Mouse (Mus musculus): ENCODE measurements at regions not wholly inside any gene's neighbourhood (a gene's known extent, or its start where the extent isn't known, plus 50 kb on each side); places are given as distances from the start of the nearest gene placed in this dataset.

DNA sequence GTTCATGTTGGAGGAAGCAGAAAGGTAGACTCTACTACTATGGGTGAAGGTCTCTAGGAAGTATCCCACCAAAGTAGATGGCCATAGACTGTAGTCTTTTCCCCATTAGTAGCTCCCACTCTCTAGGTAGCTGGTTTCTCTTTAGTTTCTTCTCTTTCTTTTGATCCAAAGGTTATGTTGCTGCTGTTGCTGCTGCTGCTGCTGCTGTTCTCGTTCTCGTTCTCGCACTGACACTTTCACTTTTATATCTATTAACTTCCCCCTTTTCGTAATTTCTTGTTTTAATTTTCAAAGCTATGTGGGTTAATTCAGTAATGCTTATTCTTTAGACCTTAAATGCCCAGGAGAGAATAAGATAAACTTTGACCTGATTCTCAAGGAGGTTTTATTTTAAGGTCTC is 58.3 kb downstream of the Tmem100 start:
- intact Hi-C loops (cut with DNase I), result no loop called here
- no peak for DNase-seq

DNA sequence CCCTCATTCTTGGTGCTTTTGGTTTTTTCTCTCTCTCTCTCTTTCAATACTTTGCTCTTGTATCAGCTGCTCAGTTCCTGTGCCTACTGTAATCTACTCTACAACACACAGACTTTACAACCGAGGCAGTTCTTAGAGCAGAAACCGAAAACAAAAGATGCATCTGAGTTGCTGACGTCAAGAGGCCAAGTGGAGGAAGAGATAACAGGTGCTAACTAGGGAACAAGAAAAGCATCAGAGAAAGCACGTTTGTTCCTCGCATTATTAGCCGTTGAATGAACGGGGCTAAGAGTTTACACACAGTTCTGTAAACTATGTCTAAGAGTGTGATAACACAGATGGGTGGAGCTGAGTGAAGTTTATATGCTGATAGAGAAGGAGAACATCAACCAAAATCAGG is 63.9 kb downstream of the Tmem100 start:
- intact Hi-C loops (cut with DNase I), result no loop called here
- DNase-seq, result no peak

DNA sequence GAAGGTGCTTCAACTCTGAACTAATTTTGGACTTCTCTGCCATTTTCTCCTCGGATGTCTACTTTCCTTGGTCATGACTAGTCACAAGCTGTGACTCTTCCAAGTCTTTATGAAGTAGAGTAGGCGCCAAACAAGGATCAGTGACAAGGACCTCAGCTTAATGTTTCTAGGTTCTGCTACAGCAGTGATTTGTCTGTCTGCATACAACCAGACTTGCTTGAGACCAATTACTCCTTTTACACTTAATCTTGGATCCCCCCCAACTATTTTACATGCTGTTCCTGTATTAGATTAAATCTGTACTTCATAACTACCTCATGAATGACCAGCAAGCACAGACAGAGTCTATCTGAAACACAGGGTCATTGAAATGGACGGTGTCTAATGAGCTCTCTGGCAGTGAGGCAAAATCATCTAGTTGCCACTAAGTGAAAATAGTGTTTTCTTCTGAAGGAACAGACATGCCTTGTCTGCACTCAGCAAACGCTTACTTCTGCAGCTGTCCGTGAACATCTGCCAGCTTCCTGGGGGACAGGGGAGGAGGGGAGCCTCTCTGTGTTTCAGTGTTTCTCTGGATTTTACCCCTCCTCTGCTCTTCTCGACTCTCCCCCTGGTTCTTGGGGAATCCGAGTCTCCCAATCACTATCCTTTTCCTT is 64.7 kb downstream of the Tmem100 start:
- intact Hi-C loops (cut with DNase I), result no loop called here
- DNase-seq, result peak in 1 of 2 experiments; percentile 14

DNA sequence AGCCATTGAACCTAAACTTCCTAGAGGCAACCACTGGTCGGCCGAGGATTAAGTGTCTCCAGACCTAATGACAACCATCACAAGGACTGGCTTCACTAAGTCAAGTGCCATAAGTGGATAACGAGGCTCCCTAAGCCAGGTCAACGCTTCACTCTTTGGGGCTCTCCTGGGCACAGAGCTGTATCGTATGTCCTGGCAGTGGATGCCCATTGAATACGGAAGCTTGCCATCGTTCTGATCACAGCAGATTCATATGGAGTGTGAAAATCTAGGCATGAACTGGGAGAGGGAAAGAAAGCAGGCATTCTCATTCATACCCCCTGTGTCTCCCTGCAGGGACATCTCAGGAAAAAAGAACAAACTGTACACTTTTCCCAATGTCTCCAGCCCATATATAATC is 68.3 kb downstream of the Tmem100 start:
- no peak for DNase-seq
- intact Hi-C loops (cut with DNase I), result no loop called here

DNA sequence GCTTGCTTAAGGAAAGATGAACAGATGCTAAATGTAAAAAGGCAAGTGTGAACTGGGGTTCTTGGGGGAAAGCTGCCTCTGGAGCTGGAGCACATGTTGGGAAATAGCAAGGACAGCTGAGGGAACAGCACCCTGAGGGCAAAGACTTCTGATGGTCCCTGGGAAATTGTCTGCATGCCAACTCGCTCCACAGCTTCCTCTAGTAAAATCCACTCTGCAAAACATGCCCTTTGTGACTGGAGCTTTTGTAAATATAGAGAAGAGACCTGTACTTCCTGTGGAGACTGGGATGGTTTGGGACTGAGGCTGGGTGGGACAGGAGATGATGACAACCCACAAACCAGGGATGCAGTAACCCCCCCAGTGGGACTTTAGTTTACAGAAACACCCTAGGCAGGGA is 69.0 kb downstream of the Tmem100 start:
- intact Hi-C loops (cut with DNase I), result no loop called here
- no peak for DNase-seq

GRCm38 (mm10) chr11:90100161-90100560 is 70.0 kb downstream of the Tmem100 start:
- DNase-seq, result no peak
- intact Hi-C loops (cut with DNase I), result loop anchor here (2.0 kb wide), 1 partner anchor 61 kb away; no protein-coding TSS in a partner anchor

GRCm38 (mm10) chr11:90101284-90101683 is 71.1 kb downstream of the Tmem100 start:
- intact Hi-C loops (cut with DNase I), result loop anchor here (2.0 kb wide), 1 partner anchor 62 kb away; no protein-coding TSS in a partner anchor
- DNase-seq, result peak; percentile 71 to 81

GRCm38 (mm10) chr11:90106063-90106798 is 76.1 kb downstream of the Tmem100 start:
- peak in 1 of 2 experiments; percentile 45 for DNase-seq
- intact Hi-C loops (cut with DNase I), result loop anchor here (5.0 kb wide), 1 partner anchor 61 kb away; no protein-coding TSS in a partner anchor

DNA sequence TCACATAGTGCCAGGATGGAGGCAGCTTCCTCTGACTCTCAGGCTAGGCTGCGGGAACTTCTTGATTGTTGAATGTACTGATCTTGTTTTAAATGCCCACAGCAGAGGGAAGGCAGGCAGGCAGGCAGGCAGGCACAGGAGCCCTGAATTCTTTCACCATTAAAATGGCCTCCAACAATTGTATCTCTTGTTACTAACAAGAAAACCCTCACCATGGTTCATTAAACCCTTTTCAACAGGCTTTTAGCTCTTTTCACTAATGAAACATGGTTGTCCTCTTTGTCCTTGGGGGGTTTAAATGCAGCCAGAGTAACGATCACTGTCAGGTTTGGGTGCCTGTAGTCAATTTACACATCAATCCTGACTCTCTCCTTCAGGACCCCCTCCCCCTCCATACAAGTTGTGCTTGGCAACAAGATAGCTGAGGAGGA is 77.8 kb upstream of the Gm45716 start:
- intact Hi-C loops (cut with DNase I), result loop anchor here (5.0 kb wide), 1 partner anchor 58 kb away; no protein-coding TSS in a partner anchor
- no peak for DNase-seq

- DNase-seq, result no peak
- intact Hi-C loops (cut with DNase I), result no loop called here
These were observed 77.3 kb upstream of the Gm45716 start for GRCm38 (mm10) chr11:90110170-90110569.

GRCm38 (mm10) chr11:90112174-90112573 is 75.3 kb upstream of the Gm45716 start:
- no peak for DNase-seq
- intact Hi-C loops (cut with DNase I), result no loop called here

GRCm38 (mm10) chr11:90116676-90117663 is 70.5 kb upstream of the Gm45716 start:
- no peak for DNase-seq
- intact Hi-C loops (cut with DNase I), result no loop called here

- intact Hi-C loops (cut with DNase I), result no loop called here
- no peak for DNase-seq
These were observed 69.7 kb upstream of the Gm45716 start for GRCm38 (mm10) chr11:90117664-90118295.

DNA sequence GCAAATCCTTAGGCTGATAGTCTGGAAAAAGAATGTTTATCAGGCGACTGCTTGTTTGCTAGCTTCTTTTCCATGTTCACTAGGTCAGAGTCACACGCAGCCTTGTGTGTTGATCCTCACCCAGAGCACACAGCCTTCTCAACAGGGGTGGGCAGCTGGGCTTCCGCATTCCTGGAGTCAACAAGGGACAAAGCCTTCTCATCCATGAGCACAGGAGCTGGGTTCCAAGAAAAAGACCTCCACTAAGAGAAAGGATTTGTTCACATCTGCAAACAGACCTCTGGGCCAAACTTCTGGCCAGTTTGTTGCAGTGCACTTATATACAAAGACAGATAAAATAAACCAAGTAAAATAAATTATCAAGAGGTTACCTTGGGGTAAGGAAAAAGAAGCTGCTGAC is 65.6 kb upstream of the Gm45716 start:
- intact Hi-C loops (cut with DNase I), result no loop called here
- no peak for DNase-seq

GRCm38 (mm10) chr11:90122709-90123108 is 64.8 kb upstream of the Gm45716 start:
- intact Hi-C loops (cut with DNase I), result no loop called here
- no peak for DNase-seq

DNA sequence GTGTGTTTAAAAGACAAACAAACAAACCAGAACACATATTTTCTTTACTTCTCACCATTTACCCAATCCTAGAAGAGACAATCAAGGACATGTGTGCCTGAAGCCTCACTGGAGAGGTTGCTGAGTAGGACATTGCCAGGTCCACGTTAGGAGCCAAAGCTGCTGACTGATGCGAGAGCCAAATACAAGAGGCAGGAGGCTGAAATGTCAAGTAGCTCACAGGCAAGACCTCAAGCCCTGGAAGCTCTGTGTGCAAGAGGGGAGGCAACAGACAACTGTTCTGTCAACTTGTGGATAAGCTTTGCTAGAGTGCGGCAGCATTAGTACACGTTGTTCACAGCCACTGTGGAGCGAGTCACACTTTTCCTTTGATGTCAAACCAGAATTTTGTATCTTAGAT is 63.6 kb upstream of the Gm45716 start:
- intact Hi-C loops (cut with DNase I), result no loop called here
- DNase-seq, result peak; percentile 69 to 78

DNA sequence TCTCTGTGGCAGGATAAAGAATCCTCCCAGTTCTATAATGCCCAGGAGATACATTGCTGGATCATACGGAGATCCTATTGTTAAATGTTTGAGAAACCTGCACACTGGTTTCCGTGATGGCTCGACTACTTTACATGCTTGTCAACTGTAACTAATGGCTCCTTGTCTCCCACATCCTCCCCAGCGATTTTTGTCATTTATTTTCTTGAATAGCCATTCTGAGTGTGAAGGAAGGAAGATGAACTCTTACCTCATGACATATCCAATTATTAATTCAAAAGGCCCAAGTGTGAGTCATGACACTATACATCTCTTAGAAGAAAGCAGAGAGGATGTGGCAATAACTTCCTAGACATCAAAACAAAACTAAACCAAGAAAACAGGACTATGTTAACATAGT is 61.2 kb upstream of the Gm45716 start:
- DNase-seq, result no peak
- intact Hi-C loops (cut with DNase I), result no loop called here

DNA sequence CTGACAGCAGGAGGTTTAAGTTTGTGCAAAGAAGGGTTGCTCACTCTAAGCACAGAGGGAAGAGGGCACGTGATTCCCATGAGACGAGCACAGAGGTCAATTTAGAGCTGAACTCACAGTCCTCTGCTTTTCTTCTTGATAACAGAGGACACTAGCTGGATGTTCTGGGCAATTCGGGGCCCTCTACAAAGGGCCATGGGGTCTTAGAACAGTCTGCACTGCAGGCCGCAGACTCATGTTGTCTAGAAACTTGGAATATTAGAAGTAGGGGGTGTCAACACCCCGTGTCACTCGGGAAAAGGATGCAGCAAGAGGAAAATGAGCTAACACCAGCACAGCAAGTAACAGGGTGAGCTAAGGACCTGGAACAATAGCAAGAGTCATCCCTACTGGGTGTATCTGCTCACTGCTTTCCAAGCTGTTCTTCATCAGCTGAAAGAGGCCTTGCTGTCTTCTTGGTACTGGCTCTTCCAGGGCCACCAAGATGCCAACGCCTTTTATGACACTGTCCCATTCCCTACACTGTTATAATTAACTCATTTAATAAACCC is 58.5 kb upstream of the Gm45716 start:
- intact Hi-C loops (cut with DNase I), result no loop called here
- peak in 1 of 2 experiments; percentile 27 for DNase-seq

- peak; percentile 54 to 67 for DNase-seq
- intact Hi-C loops (cut with DNase I), result no loop called here
These were observed 57.5 kb upstream of the Gm45716 start for GRCm38 (mm10) chr11:90129793-90130624.

Measured in heart, postnatal 10 days (tissue).